Mouse (Mus musculus) lung, postnatal 36 days (tissue): Measurements from ENCODE around the gene Nup214.
A peak's percentile ranks its signal among the peaks of the same experiment; 100 is the strongest.

Experiments used
- DNase-seq: peaks from one replicate; pipeline ENCODE4 v3.0.0; 2022; ENCODE audit warnings: mixed read lengths

Nup214 gene

DNA sequence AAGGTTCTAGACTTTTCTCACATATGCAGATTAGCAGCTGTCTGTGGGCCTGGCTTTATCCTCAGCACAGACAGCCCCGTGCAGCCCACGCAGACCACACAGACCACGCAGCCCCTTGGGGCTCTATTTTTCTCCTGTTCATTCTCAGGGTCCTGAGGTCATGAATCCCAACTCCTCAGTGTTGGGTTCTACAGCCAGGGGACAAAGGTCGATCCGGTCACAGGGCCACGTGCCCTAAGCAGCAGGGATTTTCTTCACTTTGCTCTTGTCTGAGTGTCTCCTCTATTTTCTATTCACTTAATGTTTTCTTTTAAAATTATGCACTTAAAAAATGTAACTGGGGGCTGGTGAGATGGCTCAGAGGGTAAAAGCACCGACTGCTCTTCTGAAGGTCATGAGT is 101.1 kb downstream of the Nup214 start:
- no peak for DNase-seq

DNA sequence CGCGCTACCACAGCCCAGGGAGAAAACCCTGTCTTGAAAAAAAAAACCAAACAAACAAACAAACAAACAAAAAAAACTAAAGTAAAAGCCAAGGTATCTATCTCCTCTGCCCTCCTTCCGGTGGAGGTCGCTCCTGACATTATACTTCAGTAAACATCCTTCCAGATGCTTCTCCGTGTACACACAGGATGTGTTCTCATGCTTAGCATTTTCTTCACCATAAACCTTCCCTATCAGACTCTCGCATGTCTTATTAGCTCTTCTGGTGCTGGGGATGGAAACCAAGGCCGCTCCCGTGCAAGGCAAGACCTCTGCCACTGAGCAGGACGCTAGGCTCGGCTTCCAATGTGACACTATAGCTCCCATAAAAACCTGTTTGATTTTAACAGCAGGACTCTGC is 103.5 kb downstream of the Nup214 start:
- DNase-seq: no peak

DNA sequence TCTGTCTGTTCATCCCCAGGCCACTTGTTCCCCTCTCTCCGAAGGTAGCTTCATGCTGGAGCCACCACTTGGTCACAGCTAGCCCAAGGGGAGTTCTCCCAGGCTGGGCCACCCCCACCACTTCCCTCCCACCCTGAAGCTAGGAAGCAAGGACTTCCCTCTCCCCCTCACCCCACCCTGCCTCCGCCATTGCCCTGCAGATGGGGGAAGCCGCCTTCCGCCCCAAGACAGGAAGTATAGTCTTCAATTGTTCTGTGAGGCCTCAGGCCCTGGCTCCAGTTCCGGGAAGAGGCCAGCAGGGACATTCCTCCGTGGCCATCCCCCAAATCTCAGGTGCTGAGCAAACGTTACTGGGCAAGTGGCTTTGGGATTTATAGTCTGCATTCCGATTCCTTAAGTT is 104.3 kb downstream of the Nup214 start:
- DNase-seq: peak; percentile 72

DNA sequence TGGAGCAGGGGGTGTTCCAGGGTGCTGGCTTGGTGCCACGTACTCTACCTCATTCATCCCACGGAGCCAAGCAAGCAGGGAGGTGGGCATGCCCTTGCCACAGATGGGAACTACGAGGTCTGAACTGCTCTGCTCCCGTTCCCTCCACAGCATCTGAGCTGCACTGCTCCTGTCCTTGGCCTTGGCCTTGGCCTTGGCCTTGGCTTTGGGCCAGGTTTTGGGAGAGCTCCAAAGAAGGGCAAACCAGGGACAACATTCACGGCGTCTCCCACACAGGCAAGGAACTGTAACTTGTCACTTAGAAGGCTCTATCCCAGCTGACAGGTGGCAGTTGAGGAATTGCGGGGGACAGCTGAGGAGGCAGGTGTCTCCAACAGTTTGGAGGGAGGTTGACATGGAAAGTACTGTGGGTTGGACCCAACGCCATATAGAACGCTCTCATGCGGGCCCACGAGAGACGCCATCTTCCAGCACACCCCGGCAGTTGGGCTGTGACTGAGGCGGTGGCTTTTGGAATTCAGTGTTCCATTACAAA is 105.0 kb downstream of the Nup214 start:
- no peak for DNase-seq

DNA sequence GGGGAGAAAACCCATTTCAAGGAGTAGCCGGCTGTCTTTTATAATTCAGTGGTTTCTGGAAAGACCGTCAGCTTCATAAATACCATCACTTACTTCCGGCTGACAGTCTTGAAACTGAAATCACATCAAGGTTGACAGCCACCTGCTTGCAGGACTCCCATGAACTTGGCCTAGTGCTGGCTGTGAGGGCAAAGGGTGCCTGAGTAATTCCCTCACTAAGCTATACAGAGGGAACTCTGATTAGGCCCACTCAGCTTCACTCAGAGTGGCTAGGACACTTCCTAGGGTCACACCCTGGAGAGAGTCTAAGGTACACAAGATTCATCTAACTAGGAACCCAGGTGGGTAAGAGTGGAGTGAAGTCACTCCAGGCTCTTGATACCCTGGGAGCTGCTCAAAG is 106.4 kb downstream of the Nup214 start:
- DNase-seq: no peak

DNA sequence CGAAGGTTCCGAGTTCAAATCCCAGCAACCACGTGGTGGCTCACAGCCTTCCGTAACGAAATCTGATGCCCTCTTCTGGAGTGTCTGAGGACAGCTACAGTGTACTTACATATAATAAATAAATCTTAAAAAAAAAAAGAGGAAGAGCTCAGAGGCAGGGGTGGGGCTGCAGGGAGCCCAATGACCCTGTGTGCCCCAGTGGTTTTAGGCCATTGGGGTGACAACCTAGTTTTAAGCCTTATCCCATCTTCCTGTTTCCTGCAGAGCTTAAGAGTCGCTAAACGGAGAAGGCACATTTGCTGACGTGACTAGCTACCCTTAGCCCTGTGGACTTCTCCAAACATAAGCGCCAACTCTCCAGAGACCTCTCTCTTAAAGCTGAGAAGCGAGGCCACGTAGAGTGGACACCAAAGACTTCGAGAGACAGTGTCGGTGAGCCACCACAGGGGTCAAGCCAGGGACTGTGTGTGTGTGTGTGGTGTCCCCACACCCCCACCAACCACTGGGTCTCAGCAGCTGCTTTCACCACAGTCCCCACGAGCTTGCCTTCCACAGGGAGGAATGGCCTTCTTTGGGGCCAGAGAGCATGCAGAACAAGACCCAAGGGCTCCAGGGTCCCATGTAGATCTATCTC is 107.2 kb downstream of the Nup214 start:
- DNase-seq: peak; percentile 42

DNA sequence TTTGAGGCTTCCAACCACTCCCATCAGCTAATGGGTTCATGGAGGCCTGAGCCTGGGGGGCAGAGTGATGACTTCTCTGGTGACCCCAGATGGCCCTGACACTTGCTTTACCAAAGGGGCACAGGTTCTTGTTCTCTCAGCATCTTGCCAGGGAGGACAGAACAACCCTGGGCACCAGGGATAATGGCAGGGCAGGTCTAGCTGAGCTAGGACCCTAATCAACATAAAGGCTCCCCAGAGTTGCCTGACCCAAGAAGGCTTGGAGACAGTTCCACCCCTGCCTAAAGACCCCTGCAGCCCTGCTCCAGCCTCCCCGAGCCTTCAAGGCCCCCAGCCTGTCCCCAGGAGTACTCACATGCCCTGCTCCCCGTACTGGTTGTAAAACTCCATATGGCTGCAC is 108.0 kb downstream of the Nup214 start:
- DNase-seq: no peak

DNA sequence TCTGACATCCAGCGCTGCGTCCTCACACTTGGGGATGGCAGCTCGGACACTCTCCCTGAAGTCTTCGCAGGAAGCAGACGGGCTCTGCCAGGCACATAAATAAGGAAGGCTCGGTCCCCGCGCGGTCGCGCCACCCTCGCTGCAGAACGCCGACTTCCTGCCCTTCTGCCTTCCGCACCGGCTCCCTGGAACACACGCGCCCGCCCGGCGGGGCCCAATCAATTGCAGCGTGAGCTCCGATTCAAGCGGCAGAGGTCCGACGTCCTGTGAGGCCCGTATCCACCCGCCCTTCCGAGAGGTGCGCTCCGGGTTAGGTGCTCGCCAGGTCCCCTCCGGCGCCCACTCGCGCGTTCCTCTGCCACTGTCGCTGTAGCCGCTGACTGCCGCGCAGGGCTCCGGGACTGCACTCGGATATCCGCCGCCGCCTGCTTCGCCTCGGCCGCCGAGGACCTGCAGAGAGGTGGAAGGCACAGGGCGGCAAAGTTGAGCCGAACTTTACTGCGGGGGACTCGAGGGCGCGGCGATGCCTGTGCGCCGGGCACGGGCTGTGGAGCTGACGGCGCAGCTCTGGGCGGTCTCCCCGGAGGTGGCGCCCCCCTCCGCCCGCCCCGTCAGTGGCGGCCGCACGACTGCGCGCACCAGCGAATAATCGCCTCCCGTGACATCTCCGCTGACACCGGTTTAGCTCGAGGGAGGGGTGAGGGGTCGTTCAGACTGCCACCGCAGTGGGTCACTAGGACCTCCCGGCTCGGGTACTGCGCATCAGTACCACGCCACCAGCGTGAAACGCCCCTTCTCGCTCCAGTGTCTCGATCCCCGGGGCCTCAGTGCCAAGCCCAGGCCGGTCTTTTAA is 109.1 kb downstream of the Nup214 start:
- DNase-seq: peak; percentile 71

DNA sequence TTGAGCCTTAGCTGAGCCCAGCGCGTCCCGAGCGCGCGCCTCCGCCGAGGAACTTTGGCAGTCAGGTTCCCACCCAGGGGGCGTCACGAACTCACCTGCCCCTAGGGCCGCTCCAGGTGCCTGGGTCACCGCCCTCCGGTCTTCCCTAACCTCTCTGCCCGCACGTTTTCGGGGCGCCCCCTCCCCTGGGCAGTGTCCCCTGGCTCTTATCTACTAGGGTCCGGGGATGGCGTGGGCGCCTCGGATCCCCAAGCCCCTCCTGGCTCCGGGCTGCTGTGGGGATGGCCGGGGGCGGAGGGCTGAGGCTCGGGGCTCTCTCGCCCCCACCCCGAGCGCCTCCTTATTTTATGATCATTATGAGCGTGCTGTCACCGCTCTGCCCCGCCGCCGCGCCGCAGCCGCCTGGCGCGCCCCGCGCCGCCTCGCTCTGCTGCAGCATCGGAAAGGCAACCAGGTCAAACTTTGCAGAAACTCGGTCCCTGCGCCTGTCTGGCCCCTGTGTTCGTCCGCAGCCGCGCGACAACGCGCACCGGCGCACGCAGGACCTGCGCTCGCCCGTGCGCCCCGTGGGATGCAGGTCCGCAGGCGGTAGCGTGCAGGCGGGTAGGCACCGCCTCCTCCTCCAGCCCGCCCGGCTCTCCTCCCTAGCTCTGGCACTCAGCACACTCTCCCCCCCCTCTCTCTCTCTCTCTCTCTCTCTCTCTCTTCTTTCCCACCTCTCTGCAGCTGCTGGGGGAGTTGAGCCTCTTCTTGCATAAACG is 110.1 kb downstream of the Nup214 start, which contains the start of gene Fam78a:
Gene Fam78a (minus strand): TSS at position 747 of the 761 bp plus-strand sequence.
- DNase-seq: peak; percentile 23

DNA sequence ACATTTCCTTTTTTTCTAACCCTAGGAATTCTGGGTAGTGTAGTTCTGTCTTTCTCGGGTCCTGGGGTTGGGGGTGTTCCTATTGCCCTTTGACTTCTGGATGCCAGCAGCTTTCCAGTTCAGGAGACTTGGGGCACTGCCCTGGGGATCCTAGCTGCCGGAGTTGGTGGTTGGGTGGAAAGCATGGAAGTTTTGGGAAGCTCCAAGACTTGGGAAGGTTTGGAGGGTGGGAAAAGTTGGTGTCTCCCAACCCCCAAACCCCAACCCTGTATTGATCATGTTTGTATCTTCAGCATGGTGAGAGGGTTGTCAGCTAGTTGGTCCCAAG is 110.6 kb downstream of the Nup214 start:
- no peak for DNase-seq

DNA sequence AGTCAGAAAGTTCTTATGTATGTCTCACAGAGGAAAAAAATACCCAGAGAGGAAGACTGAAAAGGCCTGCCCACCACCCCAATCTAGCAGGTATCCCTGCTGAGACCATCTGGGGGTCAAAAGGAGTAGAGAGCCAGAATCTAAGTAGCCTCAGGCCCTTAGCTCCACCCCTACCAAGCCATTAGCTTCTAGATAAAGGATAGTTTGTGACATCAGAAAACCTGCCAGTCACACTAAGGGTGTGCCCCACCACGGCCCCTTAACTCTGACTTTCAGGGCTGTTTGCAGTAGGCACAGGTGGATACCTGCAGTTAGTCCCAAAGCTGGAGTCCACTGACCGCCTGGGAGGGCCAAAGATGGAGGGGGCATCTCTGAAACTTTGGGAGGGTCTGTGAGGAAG is 111.0 kb downstream of the Nup214 start:
- no peak for DNase-seq

DNA sequence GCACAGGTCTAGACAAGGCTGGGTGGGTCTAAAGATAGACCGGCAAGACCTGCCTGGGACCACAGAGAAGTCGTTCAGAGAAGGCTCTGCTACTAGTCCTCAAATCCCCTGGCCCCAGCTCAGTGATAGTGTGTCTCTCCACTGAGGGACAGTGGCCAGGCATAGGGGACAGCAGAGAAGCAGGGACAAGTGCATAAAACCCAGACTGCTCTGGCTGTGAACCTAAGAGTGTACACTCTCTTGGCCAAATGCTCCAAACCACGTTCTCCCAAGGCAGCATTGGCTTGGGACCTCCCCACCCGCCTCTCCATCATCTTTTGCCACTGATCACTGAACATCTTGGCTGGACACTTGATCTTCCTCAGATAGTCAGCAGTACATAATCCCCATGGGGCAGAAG is 113.4 kb downstream of the Nup214 start:
- DNase-seq: no peak

DNA sequence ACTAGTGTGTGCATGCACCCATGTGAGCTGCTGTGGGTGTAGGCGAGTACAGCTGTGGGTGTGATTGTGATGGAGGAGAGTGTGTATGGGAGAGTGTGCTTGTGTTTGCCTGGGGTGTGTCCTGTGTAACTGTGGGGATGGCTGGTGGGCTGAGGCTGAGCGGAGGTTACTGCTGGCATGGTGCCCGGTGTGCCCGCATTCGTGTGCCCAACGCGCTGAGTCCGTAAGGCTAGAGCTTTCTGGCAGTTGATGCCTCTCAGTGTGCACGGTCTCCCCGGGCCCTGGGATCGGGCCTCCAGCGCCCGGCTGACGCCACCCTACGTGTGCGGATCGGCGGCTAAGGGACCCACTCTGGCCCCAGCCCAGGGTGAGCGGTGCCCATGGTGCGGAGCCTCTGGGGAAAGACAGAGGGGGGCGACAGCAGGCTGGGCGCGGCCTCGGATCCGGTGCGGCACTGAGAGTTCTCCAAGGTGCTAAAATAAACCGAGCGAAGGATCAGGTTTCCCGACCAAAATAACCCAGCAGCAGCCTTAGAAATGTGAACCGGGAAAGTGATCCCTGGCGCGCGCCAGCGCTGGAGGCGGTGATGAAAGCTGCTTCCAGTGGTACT is 114.2 kb downstream of the Nup214 start:
- peak; percentile 25 for DNase-seq

DNA sequence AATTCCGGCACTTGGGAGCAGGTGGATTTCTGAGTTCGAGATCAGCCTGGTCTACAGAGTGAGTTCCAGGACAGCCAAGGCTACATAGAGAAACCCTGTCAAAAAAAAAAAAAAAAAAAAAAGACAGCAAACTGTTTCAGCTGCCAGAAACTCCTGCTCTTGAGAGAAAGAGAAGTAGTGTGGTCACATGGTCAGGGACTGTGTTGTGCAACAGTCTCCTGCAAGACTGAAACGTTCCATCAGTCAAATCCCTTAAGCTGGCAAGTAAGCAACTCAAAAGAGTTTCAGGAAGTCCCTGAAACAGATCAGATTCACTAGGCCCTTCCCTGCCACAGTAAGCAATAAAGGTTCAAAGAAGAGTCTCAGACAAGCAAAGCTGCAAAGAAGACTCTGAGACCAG is 115.4 kb downstream of the Nup214 start:
- peak; percentile 69 for DNase-seq

DNA sequence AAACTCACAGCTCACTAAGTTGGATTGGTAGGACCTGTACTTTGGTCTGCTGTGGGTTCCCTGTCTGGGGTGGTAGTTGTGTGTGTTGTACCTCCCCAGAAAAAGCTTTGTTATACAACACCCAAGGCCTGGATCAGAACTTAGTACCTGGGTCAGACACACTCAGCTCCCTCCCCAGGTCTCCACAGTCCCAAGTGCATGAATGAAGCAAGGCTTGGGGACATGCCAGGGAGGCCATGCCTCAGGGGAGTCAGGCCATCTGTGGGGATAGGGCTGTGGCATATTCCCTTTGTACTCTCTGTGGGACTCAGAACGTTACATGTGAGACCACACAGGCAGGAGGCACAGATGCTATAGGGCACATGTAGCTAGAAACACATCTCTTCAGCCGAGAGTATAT is 115.9 kb downstream of the Nup214 start:
- no peak for DNase-seq

DNA sequence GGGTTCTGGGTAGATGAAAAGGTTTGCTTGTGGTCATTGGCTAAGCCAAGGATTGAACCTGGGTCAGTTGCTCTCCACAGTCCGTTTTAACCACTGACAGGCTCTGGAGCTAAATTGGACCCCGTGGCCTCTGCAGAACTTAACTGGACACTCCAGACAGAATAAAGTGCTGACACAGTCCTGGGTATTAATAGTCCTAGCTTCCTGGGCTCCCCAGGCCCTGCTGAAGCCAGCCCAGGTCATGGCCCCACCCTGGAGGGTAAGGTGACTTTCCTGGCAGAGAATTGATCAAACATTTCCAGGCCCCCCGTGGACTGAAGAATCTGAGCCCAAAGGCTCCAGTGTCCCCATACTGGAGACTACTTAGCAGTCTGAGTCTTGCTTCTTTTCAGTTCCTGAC is 117.7 kb downstream of the Nup214 start:
- DNase-seq: no peak

DNA sequence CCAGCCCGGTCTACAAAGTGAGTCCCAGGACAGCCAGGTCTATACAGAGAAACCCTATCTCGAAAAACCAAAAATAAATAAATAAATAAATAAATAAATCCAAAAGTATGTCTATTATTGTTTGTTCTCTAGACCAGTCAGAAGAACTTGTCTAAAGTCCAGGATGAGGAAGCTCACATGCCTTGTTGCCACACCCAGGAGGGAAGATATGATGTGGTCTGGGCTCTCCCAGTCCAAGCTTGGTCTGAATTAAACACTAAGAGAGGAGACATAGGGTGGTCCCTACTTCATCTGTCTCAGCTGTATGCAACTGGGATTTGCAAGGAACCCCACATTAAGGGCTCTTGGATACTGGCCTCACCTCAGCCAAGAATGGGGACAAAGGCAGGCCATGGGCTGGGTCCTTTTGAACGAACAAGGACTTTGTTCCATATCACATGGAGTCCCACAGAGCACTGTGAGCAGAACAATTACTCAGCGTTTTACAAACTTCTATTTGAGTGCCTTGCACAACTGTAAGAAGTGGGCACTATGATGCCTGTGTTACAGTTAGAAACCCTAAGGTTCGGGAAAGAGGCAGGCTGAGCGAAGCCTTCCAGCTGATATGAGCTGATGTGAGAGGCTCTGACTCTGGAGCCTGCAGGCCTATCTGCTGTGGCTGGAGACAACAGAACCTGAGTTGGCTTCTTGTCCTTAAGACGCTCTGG is 119.9 kb downstream of the Nup214 start:
- no peak for DNase-seq

DNA sequence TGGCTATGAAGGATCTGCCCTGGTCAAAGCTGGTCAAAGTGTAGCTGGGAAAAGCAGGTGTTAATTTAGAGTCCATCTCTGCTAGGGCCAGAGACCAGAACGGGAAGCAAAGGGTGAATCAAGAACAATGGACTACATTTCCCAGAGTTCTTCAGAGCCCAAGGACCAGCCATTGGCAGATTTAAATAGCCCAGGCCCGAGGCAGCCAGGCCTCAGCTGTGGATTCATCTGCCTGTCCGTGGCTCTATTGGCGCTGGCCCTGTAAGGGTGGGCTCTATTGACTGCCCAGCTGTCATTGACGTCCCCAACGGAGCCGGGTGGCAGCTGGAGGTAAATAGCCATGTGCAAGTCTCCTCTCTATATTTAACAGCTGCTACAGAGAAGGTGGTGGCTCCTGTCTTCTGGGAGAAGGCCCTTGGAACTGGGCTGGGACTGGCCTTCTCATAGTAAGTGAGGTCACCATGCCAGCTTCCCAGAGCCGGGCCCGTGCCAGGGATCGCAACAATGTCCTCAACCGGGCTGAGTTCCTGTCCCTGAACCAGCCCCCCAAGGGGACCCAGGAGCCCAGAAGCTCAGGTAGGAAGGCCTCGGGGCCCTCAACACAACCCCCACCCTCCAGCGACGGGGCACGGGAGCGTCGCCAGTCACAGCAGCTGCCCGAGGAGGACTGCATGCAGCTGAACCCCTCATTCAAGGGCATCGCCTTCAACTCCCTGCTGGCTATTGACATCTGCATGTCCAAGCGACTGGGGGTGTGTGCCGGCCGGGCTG is 121.3 kb downstream of the Nup214 start, which contains the start of gene Plpp7:
Gene Plpp7 (plus strand): TSS at position 178 of the 771 bp plus-strand sequence.
- DNase-seq: peak; percentile 64

DNA sequence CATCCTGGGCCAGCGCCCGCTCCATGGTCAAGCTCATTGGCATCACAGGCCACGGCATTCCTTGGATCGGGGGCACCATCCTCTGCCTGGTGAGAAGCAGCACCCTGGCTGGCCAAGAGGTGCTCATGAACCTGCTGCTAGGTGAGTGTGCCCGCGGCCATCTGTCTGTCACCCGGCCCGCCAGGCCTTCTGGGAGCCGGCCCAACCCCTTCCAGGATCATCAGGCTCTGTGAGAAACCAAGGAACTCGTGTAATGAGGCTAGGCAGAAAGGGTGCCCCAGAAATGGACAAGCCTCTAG is 121.8 kb downstream of the Nup214 start:
- DNase-seq: no peak

DNA sequence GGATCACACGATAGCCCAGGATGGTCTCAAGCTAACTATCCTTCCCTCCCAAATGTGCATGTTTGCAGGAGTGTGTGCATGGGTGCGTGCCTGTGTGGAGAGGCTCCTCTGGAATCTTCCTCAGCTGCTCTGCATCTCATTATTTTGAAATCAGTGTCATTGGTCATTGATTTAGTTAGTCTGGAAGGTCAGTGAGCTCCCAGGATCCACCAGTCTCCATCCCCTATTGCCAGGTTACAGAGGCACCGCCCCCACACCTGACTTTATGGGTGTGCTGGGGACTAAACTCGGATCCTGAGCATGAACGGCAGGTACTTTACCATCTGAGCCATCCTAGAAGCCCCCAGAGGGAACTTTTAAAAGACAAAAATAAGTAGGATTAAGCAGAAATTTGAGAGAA is 128.7 kb downstream of the Nup214 start:
- DNase-seq: no peak

DNA sequence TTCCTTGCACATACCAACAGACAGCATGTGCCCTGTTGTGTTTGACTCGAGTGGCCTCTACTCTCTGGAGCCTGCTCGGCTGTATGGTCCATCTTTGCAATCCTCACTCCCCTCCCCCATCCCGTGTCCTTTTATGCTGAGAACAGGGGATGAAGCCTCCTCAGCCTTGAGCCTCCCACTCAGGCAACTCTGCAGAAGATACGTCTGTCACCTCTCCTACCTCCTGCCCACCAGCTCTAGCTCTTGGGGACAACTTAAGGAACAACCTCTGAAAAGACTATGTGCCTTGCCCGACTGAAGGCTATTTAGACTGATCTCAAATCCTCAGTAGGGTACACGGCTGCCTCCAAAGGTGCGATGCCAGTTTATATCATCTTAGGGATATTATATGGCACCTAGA is 129.3 kb downstream of the Nup214 start:
- no peak for DNase-seq
